ENCODE assay signal across 8 mouse cellular contexts in genomic region chr6:120037004-120037635, GRCm38 (mm10). TPM values are rescaled to one million over a fixed set of nuclear protein-coding genes. Genes with fewer than 3 reads are reported as not detected.
A peak's percentile ranks its signal among the peaks of the same experiment; 100 is the strongest.
DNase-seq lines count a peak whose midpoint lies in the region; ATAC-seq and TF ChIP-seq lines count a peak whose summit lies in the region.

No protein-coding gene starts in this region.

- TF ChIP-seq CTCF in midbrain, postnatal 0 days (IDR thresholded peaks at IDR 0.05) = peak; percentile 69

- peaks cover 8% of the 10 kb centered on the region for H3K4me1 ChIP-seq in embryonic facial prominence, embryonic 15.5 days
- peaks cover 5% of the 10 kb centered on the region; the same call in 1 of the 2 replicates for H3K4me1 ChIP-seq in midbrain, postnatal 0 days (ENCODE audit: insufficient read depth, low read length)

- H3K9ac ChIP-seq in embryonic facial prominence, embryonic 15.5 days = peak overlapping the region; percentile 57
- peak overlapping the region; percentile 83 for H3K9ac ChIP-seq in midbrain, postnatal 0 days (replicated peaks; ENCODE audit: low read length, poor library complexity, severe bottlenecking)

- H3K36me3 ChIP-seq in embryonic facial prominence, embryonic 15.5 days = 0 out of 2 replicates have a peak, but pooled peaks cover 4% of the 10 kb centered on the region
- no peaks in the 10 kb centered on the region for H3K36me3 ChIP-seq in midbrain, postnatal 0 days (ENCODE audit: insufficient read depth, low read length)

- H3K4me2 ChIP-seq in embryonic facial prominence, embryonic 15.5 days (replicated peaks) = peak overlapping the region; percentile 91
- H3K4me2 ChIP-seq in midbrain, postnatal 0 days (ENCODE audit: low read depth, low read length, poor library complexity, severe bottlenecking) = peak overlapping the region; percentile 50

- H3K27me3 ChIP-seq in embryonic facial prominence, embryonic 15.5 days = no peaks in the 10 kb centered on the region
- no peaks in the 10 kb centered on the region for H3K27me3 ChIP-seq in midbrain, postnatal 0 days (ENCODE audit: insufficient read depth, low read length)

- H3K27ac ChIP-seq in embryonic facial prominence, embryonic 15.5 days (replicated peaks) = peak overlapping the region; percentile 99
- H3K27ac ChIP-seq in midbrain, postnatal 0 days (ENCODE audit: low read depth, low read length) = peak overlapping the region; percentile 92

- DNase-seq in A20 (ENCODE audit: low read depth, low spot score) (peak; percentile 82), liver (peak; percentile 79)
- DNase-seq in adrenal gland, postnatal 36 days = peak; percentile 81 to 83
- DNase-seq in heart, adult 9 months (ENCODE audit: low spot score in 2 of 2) = peak; percentile 62 to 63
- DNase-seq in kidney, adult 9 months = peak; percentile 58
- peak; percentile 70 for DNase-seq in midbrain, postnatal 0 days (ENCODE audit: low spot score)
- DNase-seq in spleen, postnatal 10 days (ENCODE audit: low spot score in 2 of 2) = peak; percentile 80 to 88

- ATAC-seq in embryonic facial prominence, embryonic 15.5 days (ENCODE audit: insufficient number of reproducible peaks, low FRiP score, low TSS enrichment, low read depth) = no peak
- ATAC-seq in midbrain, postnatal 0 days (ENCODE audit: low FRiP score) = peak; percentile 44; the same call in 1 of the 2 replicates

- H3K9me3 ChIP-seq in embryonic facial prominence, embryonic 15.5 days (replicated peaks) = no peaks in the 10 kb centered on the region
- no peaks in the 10 kb centered on the region for H3K9me3 ChIP-seq in midbrain, postnatal 0 days (ENCODE audit: low read length)

- peak overlapping the region; percentile 85 for H3K4me3 ChIP-seq in embryonic facial prominence, embryonic 15.5 days (replicated peaks)
- H3K4me3 ChIP-seq in midbrain, postnatal 0 days (ENCODE audit: low read depth, low read length) = peak overlapping the region; percentile 95

- under 1% methylated on average over 51 of the region's 51 CpGs for WGBS in embryonic facial prominence, embryonic 15.5 days
- under 1% methylated on average over 47 of the region's 51 CpGs for WGBS in midbrain, postnatal 0 days

RNA-seq across cellular contexts. Expression of gene Wnk1, which starts 1.4 kb away (rescaled TPM):
- total RNA-seq in adrenal gland, postnatal 36 days (2021) = 100 to 1,000 TPM; 170 to 212 TPM
- 67.1 and 70.6 TPM in 2 replicates for polyA plus RNA-seq in embryonic facial prominence, embryonic 15.5 days (2015; fragmentation: Nextera tagmentation; extraction: Ambion mirVana)
- 122 and 143 TPM in 2 replicates for total RNA-seq in midbrain, postnatal 0 days (2014; rRNA removed)
- polyA plus RNA-seq in midbrain, postnatal 0 days (2015; fragmentation: Nextera tagmentation; extraction: Ambion mirVana) = 29.5 and 43.4 TPM in 2 replicates

RNA-seq across cellular contexts. Expression of gene Ninj2, which starts 56.0 kb away (rescaled TPM):
- total RNA-seq in adrenal gland, postnatal 36 days (2021) = not detected
- 0.49 TPM in 1 of 2 replicates, not detected in the other for polyA plus RNA-seq in embryonic facial prominence, embryonic 15.5 days (2015; fragmentation: Nextera tagmentation; extraction: Ambion mirVana)
- total RNA-seq in midbrain, postnatal 0 days (2014; rRNA removed) = not detected in 2 replicates
- not detected in 2 replicates for polyA plus RNA-seq in midbrain, postnatal 0 days (2015; fragmentation: Nextera tagmentation; extraction: Ambion mirVana)
